Mouse (Mus musculus): ENCODE measurements around the gene Snrnp40. TPM values are rescaled to one million over a fixed set of nuclear protein-coding genes. Genes with fewer than 3 reads are reported as not detected.
A peak's percentile ranks its signal among the peaks of the same experiment; 100 is the strongest.

Gene Snrnp40
- 84.5 and 85.5 TPM in 2 replicates for polyA plus RNA-seq (2016; fragmentation: Nextera tagmentation; extraction: Ambion mirVana)

GRCm38 (mm10) chr4:130359486-130360237, at the start of gene Snrnp40, which contains the start of gene Zcchc17:
Snrnp40 (plus strand) TSS chr4:130360132.
Zcchc17 (minus strand) TSS chr4:130359943.
- H3K4me2 ChIP-seq: peak within 1 kb of the TSS; percentile 87
- H3K4me1 ChIP-seq (replicated peaks): peaks cover 17% of the 10 kb centered on the region
- ATAC-seq (ENCODE audit: insufficient number of reproducible peaks, low FRiP score): peak; percentile 99
- peak within 1 kb of the TSS; percentile 83 for H3K27ac ChIP-seq (ENCODE audit: poor library complexity, severe bottlenecking)
- H3K9me3 ChIP-seq (replicated peaks): no peaks in the 10 kb centered on the region
- H3K36me3 ChIP-seq: peaks cover 32% of the 10 kb centered on the region
- H3K27me3 ChIP-seq (replicated peaks): no peaks in the 10 kb centered on the region
- H3K9ac ChIP-seq: peak within 1 kb of the TSS; percentile 95
- peak within 1 kb of the TSS; percentile 95 for H3K4me3 ChIP-seq
- under 1% methylated on average over 49 of the region's 49 CpGs for WGBS

GRCm38 (mm10) chr4:130312526-130312925, 47.4 kb upstream of the Snrnp40 start:
- Histone ChIP-seq H3K27ac (ENCODE audit: poor library complexity, severe bottlenecking) (no peak overlapping the region), H3K4me1 (replicated peaks) (peaks cover 67% of the 10 kb centered on the region), H3K9ac (no peak overlapping the region), H3K4me3 (no peak overlapping the region), H3K27me3 (replicated peaks) (peaks cover 17% of the 10 kb centered on the region), H3K4me2 (no peak overlapping the region), H3K9me3 (replicated peaks) (no peaks in the 10 kb centered on the region), H3K36me3 (peaks cover 45% of the 10 kb centered on the region)
- no peak for ATAC-seq (ENCODE audit: insufficient number of reproducible peaks, low FRiP score)
- 59% methylated on average over 3 of the region's 3 CpGs for WGBS

- Histone ChIP-seq H3K4me1 (replicated peaks) (peaks cover 73% of the 10 kb centered on the region), H3K27me3 (replicated peaks) (peaks cover 17% of the 10 kb centered on the region), H3K9ac (no peak overlapping the region), H3K4me2 (no peak overlapping the region), H3K4me3 (no peak overlapping the region), H3K27ac (ENCODE audit: poor library complexity, severe bottlenecking) (no peak overlapping the region), H3K9me3 (replicated peaks) (no peaks in the 10 kb centered on the region), H3K36me3 (peaks cover 45% of the 10 kb centered on the region)
- 80% methylated on average over 4 of the region's 4 CpGs for WGBS
- no peak for ATAC-seq (ENCODE audit: insufficient number of reproducible peaks, low FRiP score)
Measured at GRCm38 (mm10) chr4:130313552-130313951, 46.4 kb upstream of the Snrnp40 start.

DNA sequence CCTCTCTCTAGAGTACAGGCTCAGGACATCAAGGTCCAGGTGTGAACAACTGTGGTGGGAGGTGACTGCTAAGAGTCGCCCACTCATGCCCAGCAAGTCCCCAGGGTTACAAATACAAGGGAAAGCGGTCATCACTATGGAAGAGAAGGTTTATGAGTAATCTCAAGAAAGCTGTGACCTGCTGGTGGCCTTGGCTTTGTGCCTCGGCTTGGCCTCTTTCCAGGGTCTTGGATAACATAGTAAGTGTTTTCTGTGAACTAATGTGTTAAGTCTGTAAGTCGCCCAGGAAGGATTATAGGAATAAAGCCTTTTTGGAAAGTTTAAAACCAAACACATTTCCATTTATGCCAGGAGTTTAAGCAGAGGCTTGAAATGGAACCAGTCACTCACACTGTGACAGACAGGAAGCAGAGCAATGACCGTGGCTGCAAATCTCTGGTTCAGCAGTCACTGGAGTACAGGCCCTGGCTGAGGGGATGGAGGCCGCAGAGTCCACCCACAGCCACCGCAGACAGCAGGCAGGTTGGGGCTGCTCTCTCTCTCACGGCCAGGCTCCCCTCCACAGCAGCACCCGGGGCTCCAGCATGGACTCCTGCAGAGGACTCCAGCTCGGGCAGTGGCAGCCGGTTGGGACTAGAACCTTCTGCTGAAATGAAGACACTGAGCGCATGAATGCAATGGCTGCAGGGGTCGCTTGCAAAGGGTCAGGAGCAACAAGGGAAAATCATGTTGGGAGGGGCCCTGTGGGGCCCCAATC, 44.0 kb upstream of the Snrnp40 start:
- H3K36me3 ChIP-seq: peaks cover 53% of the 10 kb centered on the region
- ATAC-seq (ENCODE audit: insufficient number of reproducible peaks, low FRiP score): 0 out of 2 replicates have a peak, but pooled peaks have one; percentile 27
- no peaks in the 10 kb centered on the region for H3K27me3 ChIP-seq (replicated peaks)
- H3K4me2 ChIP-seq: no peak overlapping the region
- H3K9ac ChIP-seq: peak overlapping the region; percentile 8; the same call in 1 of the 2 replicates
- peaks cover 67% of the 10 kb centered on the region for H3K4me1 ChIP-seq (replicated peaks)
- no peak overlapping the region for H3K4me3 ChIP-seq
- 57% methylated on average over 13 of the region's 13 CpGs for WGBS
- H3K9me3 ChIP-seq (replicated peaks): no peaks in the 10 kb centered on the region
- peak overlapping the region; percentile 86 for H3K27ac ChIP-seq (ENCODE audit: poor library complexity, severe bottlenecking)

GRCm38 (mm10) chr4:130316691-130317090, 43.2 kb upstream of the Snrnp40 start:
- H3K4me2 ChIP-seq: no peak overlapping the region
- peak overlapping the region; percentile 86 for H3K27ac ChIP-seq (ENCODE audit: poor library complexity, severe bottlenecking)
- 64% methylated on average over 10 of the region's 10 CpGs for WGBS
- H3K36me3 ChIP-seq: peaks cover 53% of the 10 kb centered on the region
- no peaks in the 10 kb centered on the region for H3K9me3 ChIP-seq (replicated peaks)
- no peak overlapping the region for H3K9ac ChIP-seq
- H3K4me3 ChIP-seq: no peak overlapping the region
- no peak for ATAC-seq (ENCODE audit: insufficient number of reproducible peaks, low FRiP score)
- no peaks in the 10 kb centered on the region for H3K27me3 ChIP-seq (replicated peaks)
- H3K4me1 ChIP-seq (replicated peaks): peaks cover 63% of the 10 kb centered on the region

DNA sequence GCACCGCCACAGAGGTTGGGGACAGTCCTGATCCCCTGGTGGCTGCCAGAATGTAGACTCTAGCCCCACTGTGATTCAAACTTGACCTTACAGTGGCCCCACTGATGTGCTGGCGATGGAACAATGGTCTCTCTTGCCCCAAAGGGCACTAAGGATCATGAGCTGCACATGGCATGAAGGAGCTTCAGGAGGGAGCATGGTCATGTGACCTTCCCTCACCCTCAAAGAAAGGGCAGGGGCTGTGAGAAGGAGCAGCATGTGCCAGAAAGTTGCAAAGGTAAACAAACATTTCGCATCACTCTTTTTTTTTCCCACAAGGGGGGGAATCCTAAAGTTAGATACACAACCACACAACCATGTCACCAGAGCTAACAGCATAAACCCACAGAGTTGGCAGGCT, 41.8 kb upstream of the Snrnp40 start:
- peak overlapping the region; percentile 39; the same call in 1 of the 2 replicates for H3K27ac ChIP-seq (ENCODE audit: poor library complexity, severe bottlenecking)
- whole genome bisulfite sequencing: 74% methylated on average over 3 of the region's 3 CpGs

GRCm38 (mm10) chr4:130319564-130319963, 40.4 kb upstream of the Snrnp40 start:
- Histone ChIP-seq H3K9ac (no peak overlapping the region), H3K36me3 (peaks cover 37% of the 10 kb centered on the region), H3K27me3 (replicated peaks) (no peaks in the 10 kb centered on the region), H3K4me1 (replicated peaks) (peaks cover 73% of the 10 kb centered on the region), H3K4me2 (no peak overlapping the region), H3K9me3 (replicated peaks) (no peaks in the 10 kb centered on the region), H3K27ac (ENCODE audit: poor library complexity, severe bottlenecking) (no peak overlapping the region), H3K4me3 (no peak overlapping the region)
- ATAC-seq (ENCODE audit: insufficient number of reproducible peaks, low FRiP score): no peak
- WGBS: 76% methylated on average over 7 of the region's 7 CpGs

More for the DNA sequence above, 41.8 kb upstream of the Snrnp40 start:
- H3K27me3 ChIP-seq (replicated peaks): no peaks in the 10 kb centered on the region
- H3K4me2 ChIP-seq: no peak overlapping the region
- H3K4me3 ChIP-seq: no peak overlapping the region
- peaks cover 66% of the 10 kb centered on the region for H3K4me1 ChIP-seq (replicated peaks)
- no peak overlapping the region for H3K9ac ChIP-seq
- peaks cover 50% of the 10 kb centered on the region for H3K36me3 ChIP-seq
- no peaks in the 10 kb centered on the region for H3K9me3 ChIP-seq (replicated peaks)
- ATAC-seq (ENCODE audit: insufficient number of reproducible peaks, low FRiP score): no peak

DNA sequence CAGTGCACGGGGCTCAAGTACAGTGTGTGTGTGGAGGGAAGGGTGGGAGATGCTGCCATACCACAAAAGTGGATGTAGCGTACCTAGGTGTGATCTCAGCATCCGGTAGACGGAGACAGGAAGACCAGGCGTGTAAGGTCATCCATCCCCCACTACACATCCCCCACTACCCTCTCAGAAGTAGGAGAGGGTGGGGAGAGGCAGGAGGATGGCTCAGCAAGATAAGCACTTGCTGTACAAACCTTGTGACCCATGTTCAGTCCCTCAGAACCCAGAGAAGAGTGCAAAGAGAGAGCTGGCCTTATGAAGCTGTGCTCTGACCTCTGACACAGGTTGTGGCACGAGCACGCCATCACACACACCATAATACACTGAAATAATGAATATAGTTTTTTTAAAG, 38.3 kb upstream of the Snrnp40 start:
- H3K36me3 ChIP-seq: peaks cover 41% of the 10 kb centered on the region
- H3K9me3 ChIP-seq (replicated peaks): no peaks in the 10 kb centered on the region
- no peak overlapping the region for H3K4me3 ChIP-seq
- no peak overlapping the region for H3K9ac ChIP-seq
- WGBS: 83% methylated on average over 7 of the region's 7 CpGs
- peaks cover 55% of the 10 kb centered on the region for H3K4me1 ChIP-seq (replicated peaks)
- H3K4me2 ChIP-seq: no peak overlapping the region
- no peaks in the 10 kb centered on the region for H3K27me3 ChIP-seq (replicated peaks)
- no peak overlapping the region for H3K27ac ChIP-seq (ENCODE audit: poor library complexity, severe bottlenecking)
- no peak for ATAC-seq (ENCODE audit: insufficient number of reproducible peaks, low FRiP score)

GRCm38 (mm10) chr4:130322567-130322966, 37.4 kb upstream of the Snrnp40 start:
- no peak for ATAC-seq (ENCODE audit: insufficient number of reproducible peaks, low FRiP score)
- Histone ChIP-seq H3K9ac (no peak overlapping the region), H3K4me1 (replicated peaks) (peaks cover 49% of the 10 kb centered on the region), H3K27me3 (replicated peaks) (no peaks in the 10 kb centered on the region), H3K36me3 (peaks cover 50% of the 10 kb centered on the region), H3K4me3 (no peak overlapping the region), H3K27ac (ENCODE audit: poor library complexity, severe bottlenecking) (peak overlapping the region; percentile 84), H3K9me3 (replicated peaks) (no peaks in the 10 kb centered on the region), H3K4me2 (no peak overlapping the region)
- 72% methylated on average over 7 of the region's 7 CpGs for WGBS

GRCm38 (mm10) chr4:130323165-130323564, 36.8 kb upstream of the Snrnp40 start:
- no peak for ATAC-seq (ENCODE audit: insufficient number of reproducible peaks, low FRiP score)
- H3K4me1 ChIP-seq (replicated peaks): peaks cover 44% of the 10 kb centered on the region
- no peaks in the 10 kb centered on the region for H3K27me3 ChIP-seq (replicated peaks)
- H3K36me3 ChIP-seq: peaks cover 55% of the 10 kb centered on the region
- H3K9ac ChIP-seq: no peak overlapping the region
- H3K9me3 ChIP-seq (replicated peaks): no peaks in the 10 kb centered on the region
- no peak overlapping the region for H3K4me2 ChIP-seq
- H3K27ac ChIP-seq (ENCODE audit: poor library complexity, severe bottlenecking): peak overlapping the region; percentile 84
- 54% methylated on average over 1 of the region's 1 CpGs for WGBS
- no peak overlapping the region for H3K4me3 ChIP-seq

GRCm38 (mm10) chr4:130323607-130324006, 36.3 kb upstream of the Snrnp40 start:
- Histone ChIP-seq H3K36me3 (peaks cover 59% of the 10 kb centered on the region), H3K4me2 (no peak overlapping the region), H3K4me3 (no peak overlapping the region), H3K27ac (ENCODE audit: poor library complexity, severe bottlenecking) (peak overlapping the region; percentile 84), H3K9me3 (replicated peaks) (no peaks in the 10 kb centered on the region), H3K27me3 (replicated peaks) (no peaks in the 10 kb centered on the region), H3K9ac (0 out of 2 replicates have a peak overlapping the region, but pooled peaks have one; percentile 20), H3K4me1 (replicated peaks) (peaks cover 39% of the 10 kb centered on the region)
- ATAC-seq (ENCODE audit: insufficient number of reproducible peaks, low FRiP score): peak; percentile 56; the same call in 1 of the 2 replicates
- 30% methylated on average over 5 of the region's 5 CpGs for WGBS
